In genomic region chr3:151836451-151836850, GRCm38 (mm10) we compare ENCODE assay signal across 8 mouse cellular contexts. TPM values are rescaled to one million over a fixed set of nuclear protein-coding genes. Genes with fewer than 3 reads are reported as not detected.
DNase-seq lines count a peak whose midpoint lies in the region; ATAC-seq and TF ChIP-seq lines count a peak whose summit lies in the region.

No protein-coding gene starts in this region.

- peak overlapping the region; percentile 72 for H3K4me3 ChIP-seq in heart, embryonic 10.5 days
- H3K4me3 ChIP-seq in E14TG2a.4 (replicated peaks; ENCODE audit: low read length): peak overlapping the region; percentile 72; the same call in 1 of the 2 replicates
- peak overlapping the region; percentile 54 for H3K4me3 ChIP-seq in hindbrain, embryonic 13.5 days
- H3K4me3 ChIP-seq in midbrain, embryonic 11.5 days (ENCODE audit: low read depth, low read length): peak overlapping the region; percentile 47

- H3K4me1 ChIP-seq in heart, embryonic 10.5 days: peaks cover 10% of the 10 kb centered on the region; the same call in 1 of the 2 replicates
- H3K4me1 ChIP-seq in E14TG2a.4 (replicated peaks; ENCODE audit: low read depth, low read length): peaks cover 14% of the 10 kb centered on the region
- H3K4me1 ChIP-seq in hindbrain, embryonic 13.5 days (replicated peaks): peaks cover 15% of the 10 kb centered on the region
- H3K4me1 ChIP-seq in midbrain, embryonic 11.5 days (ENCODE audit: control insufficient read depth, insufficient read depth, low read length): peaks cover 6% of the 10 kb centered on the region; the same call in 1 of the 2 replicates

- peaks cover 18% of the 10 kb centered on the region for H3K27me3 ChIP-seq in heart, embryonic 10.5 days (ENCODE audit: insufficient read depth, poor library complexity, severe bottlenecking)
- peaks cover 32% of the 10 kb centered on the region for H3K27me3 ChIP-seq in E14TG2a.4 (ENCODE audit: insufficient read depth, low read length)
- H3K27me3 ChIP-seq in hindbrain, embryonic 13.5 days: peaks cover 26% of the 10 kb centered on the region
- H3K27me3 ChIP-seq in midbrain, embryonic 11.5 days (ENCODE audit: control insufficient read depth, insufficient read depth, low read length): peaks cover 9% of the 10 kb centered on the region

- no peaks in the 10 kb centered on the region for H3K36me3 ChIP-seq in heart, embryonic 10.5 days
- no peaks in the 10 kb centered on the region for H3K36me3 ChIP-seq in E14TG2a.4 (ENCODE audit: insufficient read depth, low read length)
- H3K36me3 ChIP-seq in hindbrain, embryonic 13.5 days: no peaks in the 10 kb centered on the region
- H3K36me3 ChIP-seq in midbrain, embryonic 11.5 days (ENCODE audit: control insufficient read depth, insufficient read depth, low read length): no peaks in the 10 kb centered on the region

- ATAC-seq in hindbrain, embryonic 13.5 days (ENCODE audit: low FRiP score): no peak
- peak; percentile 33 for ATAC-seq in midbrain, embryonic 11.5 days (ENCODE audit: low FRiP score)

- no peak for TF ChIP-seq CTCF in E14TG2a.4 (conservative IDR thresholded peaks at IDR 0.05; ENCODE audit: low read length)

- no peak for DNase-seq in heart, embryonic 10.5 days (ENCODE audit: low spot score)
- DNase-seq in heart, adult 8-10 months (ENCODE audit: low spot score): no peak
- DNase-seq in midbrain, embryonic 11.5 days (ENCODE audit: low spot score, missing footprints): peak; percentile 90
- DNase-seq in cerebellum, postnatal 25 days: no peak
- DNase-seq in spleen, adult 18-20 months: no peak
- DNase-seq in thymus, postnatal 36 days: no peak

- whole genome bisulfite sequencing in heart, embryonic 10.5 days: 9% methylated on average over 5 of the region's 5 CpGs
- 10% methylated on average over 5 of the region's 5 CpGs for WGBS in hindbrain, embryonic 13.5 days
- 4% methylated on average over 5 of the region's 5 CpGs for WGBS in midbrain, embryonic 11.5 days

- H3K9me3 ChIP-seq in heart, embryonic 10.5 days: no peaks in the 10 kb centered on the region
- no peaks in the 10 kb centered on the region for H3K9me3 ChIP-seq in E14TG2a.4 (ENCODE audit: low read length)
- no peaks in the 10 kb centered on the region for H3K9me3 ChIP-seq in hindbrain, embryonic 13.5 days
- no peaks in the 10 kb centered on the region for H3K9me3 ChIP-seq in midbrain, embryonic 11.5 days (ENCODE audit: control insufficient read depth, low read length)

- H3K9ac ChIP-seq in hindbrain, embryonic 13.5 days: peak overlapping the region; percentile 72; the same call in 1 of the 2 replicates
- no peak overlapping the region for H3K9ac ChIP-seq in midbrain, embryonic 11.5 days (ENCODE audit: low read length)

- peak overlapping the region; percentile 79 for H3K4me2 ChIP-seq in hindbrain, embryonic 13.5 days
- peak overlapping the region; percentile 94 for H3K4me2 ChIP-seq in midbrain, embryonic 11.5 days

- H3K27ac ChIP-seq in heart, embryonic 10.5 days: no peak overlapping the region
- H3K27ac ChIP-seq in hindbrain, embryonic 13.5 days: no peak overlapping the region
- no peak overlapping the region for H3K27ac ChIP-seq in midbrain, embryonic 11.5 days (ENCODE audit: low read depth, low read length)

RNA-seq across cellular contexts. Expression of gene Ptgfr, which starts 1.0 kb away (rescaled TPM):
- polyA plus RNA-seq in heart, embryonic 10.5 days (2016; fragmentation: Nextera tagmentation; extraction: Ambion mirVana): 1.1 and 1.2 TPM in 2 replicates
- total RNA-seq in heart, adult 8-10 months (2022): 1 to 10 TPM; 2.4 to 6.7 (median 3.9) TPM
- 0.40 and 0.52 TPM in 2 replicates for polyA plus RNA-seq in hindbrain, embryonic 13.5 days (2015; fragmentation: Nextera tagmentation; extraction: Ambion mirVana)
- 0.62 and 1.1 TPM in 2 replicates for polyA plus RNA-seq in midbrain, embryonic 11.5 days (2014; fragmentation: Nextera tagmentation; extraction: Ambion mirVana)
